ENCODE assay signal across 15 mouse cellular contexts in genomic region chr2:79543456-79543855, GRCm38 (mm10).
DNase-seq lines count a peak whose midpoint lies in the region; ATAC-seq lines count a peak whose summit lies in the region.
"Had no signal": no experiment of that assay in that cellular context is flagged by ENCODE, and none has a peak within 500 bp of the region (broad histone marks: within the 10 kb centered on the region; RNA-seq: fewer than 3 reads in every experiment).

No protein-coding gene starts in this region.

- peaks cover 12% of the 10 kb centered on the region for H3K4me1 ChIP-seq in heart, embryonic 11.5 days (ENCODE audit: control insufficient read depth, insufficient read depth, low read length)
- peaks cover 50% of the 10 kb centered on the region for H3K4me1 ChIP-seq in heart, embryonic 13.5 days
- H3K4me1 ChIP-seq in forebrain, embryonic 14.5 days (ENCODE audit: control insufficient read depth, insufficient read depth, low read length), result no peaks in the 10 kb centered on the region
- H3K4me1 ChIP-seq: forebrain, embryonic 15.5 days; midbrain, embryonic 12.5 days had no signal

- DNase-seq in heart, adult 18-20 months, result peak; percentile 49 to 68
- DNase-seq in kidney, adult 18-20 months, result peak; percentile 29
- peak; percentile 21 to 72 for DNase-seq in kidney, postnatal 36 days
- no peak for DNase-seq in ovary, adult 18-20 months (ENCODE audit: low spot score)
- no peak for DNase-seq in urinary bladder, postnatal 14 days (ENCODE audit: low spot score)
- no peak for DNase-seq in forebrain, embryonic 14.5 days (ENCODE audit: low spot score)
- DNase-seq: adrenal gland, adult 2 months; cerebellum, postnatal 25 days; gastrocnemius, postnatal 36 days; liver, postnatal 0 days had no signal

- 62% methylated on average over 5 of the region's 5 CpGs for WGBS in heart, embryonic 11.5 days (ENCODE audit: insufficient replicate concordance)
- 71% methylated on average over 5 of the region's 5 CpGs for WGBS in heart, embryonic 13.5 days
- 91% methylated on average over 5 of the region's 5 CpGs for WGBS in forebrain, embryonic 14.5 days

- no peaks in the 10 kb centered on the region for H3K36me3 ChIP-seq in heart, embryonic 11.5 days (ENCODE audit: control insufficient read depth, insufficient read depth, low read length)
- H3K36me3 ChIP-seq in heart, embryonic 13.5 days, result no peaks in the 10 kb centered on the region
- H3K36me3 ChIP-seq in forebrain, embryonic 14.5 days (ENCODE audit: control insufficient read depth, insufficient read depth, low read length), result no peaks in the 10 kb centered on the region
- H3K36me3 ChIP-seq: forebrain, embryonic 15.5 days; midbrain, embryonic 12.5 days had no signal

- no peak overlapping the region for H3K27ac ChIP-seq in heart, embryonic 11.5 days (ENCODE audit: low read depth, low read length)
- peak overlapping the region; percentile 44; the same call in 1 of the 2 replicates for H3K27ac ChIP-seq in heart, embryonic 13.5 days (replicated peaks)
- no peak overlapping the region for H3K27ac ChIP-seq in forebrain, embryonic 14.5 days (ENCODE audit: low read depth, low read length)
- H3K27ac ChIP-seq: forebrain, embryonic 15.5 days; hindbrain, embryonic 14.5 days; midbrain, embryonic 12.5 days had no signal

- no peak for ATAC-seq in heart, embryonic 11.5 days (replicated peaks; ENCODE audit: insufficient number of reproducible peaks, low FRiP score, low TSS enrichment)
- no peak for ATAC-seq in heart, embryonic 13.5 days (ENCODE audit: extremely low read depth, insufficient number of reproducible peaks, low FRiP score, low TSS enrichment)
- no peak for ATAC-seq in forebrain, embryonic 14.5 days
- ATAC-seq: forebrain, embryonic 15.5 days had no signal

- H3K9me3 ChIP-seq in heart, embryonic 11.5 days (replicated peaks; ENCODE audit: control insufficient read depth, low read length), result no peaks in the 10 kb centered on the region
- no peaks in the 10 kb centered on the region for H3K9me3 ChIP-seq in heart, embryonic 13.5 days
- no peaks in the 10 kb centered on the region for H3K9me3 ChIP-seq in forebrain, embryonic 14.5 days (replicated peaks; ENCODE audit: control insufficient read depth, low read length)
- H3K9me3 ChIP-seq: forebrain, embryonic 15.5 days; midbrain, embryonic 12.5 days had no signal

- H3K9ac ChIP-seq in heart, embryonic 11.5 days (ENCODE audit: low read depth, low read length), result no peak overlapping the region
- H3K9ac ChIP-seq in heart, embryonic 13.5 days, result no peak overlapping the region
- H3K9ac ChIP-seq in forebrain, embryonic 14.5 days (ENCODE audit: low read length), result no peak overlapping the region
- H3K9ac ChIP-seq: forebrain, embryonic 15.5 days; hindbrain, embryonic 14.5 days; liver, postnatal 0 days; midbrain, embryonic 12.5 days had no signal

- H3K4me2 ChIP-seq in heart, embryonic 11.5 days, result no peak overlapping the region
- H3K4me2 ChIP-seq in heart, embryonic 13.5 days, result no peak overlapping the region
- H3K4me2 ChIP-seq in forebrain, embryonic 14.5 days (ENCODE audit: low read length), result no peak overlapping the region
- H3K4me2 ChIP-seq: forebrain, embryonic 15.5 days; hindbrain, embryonic 14.5 days; midbrain, embryonic 12.5 days had no signal

- no peaks in the 10 kb centered on the region for H3K27me3 ChIP-seq in heart, embryonic 11.5 days (ENCODE audit: control insufficient read depth, insufficient read depth, low read length)
- no peaks in the 10 kb centered on the region for H3K27me3 ChIP-seq in heart, embryonic 13.5 days (replicated peaks)
- H3K27me3 ChIP-seq in forebrain, embryonic 14.5 days (replicated peaks; ENCODE audit: control insufficient read depth, insufficient read depth, low read length), result no peaks in the 10 kb centered on the region
- H3K27me3 ChIP-seq: forebrain, embryonic 15.5 days; midbrain, embryonic 12.5 days had no signal

- no peak overlapping the region for H3K4me3 ChIP-seq in heart, embryonic 11.5 days (ENCODE audit: low read depth, low read length)
- no peak overlapping the region for H3K4me3 ChIP-seq in heart, embryonic 13.5 days
- H3K4me3 ChIP-seq in forebrain, embryonic 14.5 days (ENCODE audit: low read depth, low read length), result no peak overlapping the region
- H3K4me3 ChIP-seq: forebrain, embryonic 15.5 days; midbrain, embryonic 12.5 days had no signal

Comparison
In these comparisons a context has a peak if more than half of its experiments do, and no peak if none do; other contexts are left out.
1. DNase-seq: peak in heart, adult 18-20 months (2 of 2), kidney, adult 18-20 months (single experiment) and kidney, postnatal 36 days (2 of 2); none in ovary, adult 18-20 months (single experiment), urinary bladder, postnatal 14 days (single experiment) and forebrain, embryonic 14.5 days (single experiment).